Mouse (Mus musculus) left cerebral cortex, postnatal 4 days (tissue): ENCODE results near the gene Bricd5. TPM values are rescaled to one million over a fixed set of nuclear protein-coding genes. Genes with fewer than 3 reads are reported as not detected.
A peak's percentile ranks its signal among the peaks of the same experiment; 100 is the strongest.

Source experiments
- DNase-seq: peaks from one replicate; pipeline ENCODE4 v3.0.0-alpha.2; 2022
- intact Hi-C: fragments of 180-260 bp; cut with DNase I; formaldehyde crosslinking; loops from one replicate; pipeline ENCODE4 v1.15.1; 2025
- total RNA-seq, 2 experiments: library from RNA; stranded (reverse); gene quantifications; 2 replicates each; pipeline ENCODE4 v1.2.3; 2021

Gene Bricd5
- total RNA-seq, 2 experiments from 2014 or later = 0.54 to 0.92 TPM

GRCm38 (mm10) chr17:24513609-24514008, 39.9 kb downstream of the Bricd5 start:
- peak; percentile 69 for DNase-seq
- intact Hi-C loops = no loop called here

DNA sequence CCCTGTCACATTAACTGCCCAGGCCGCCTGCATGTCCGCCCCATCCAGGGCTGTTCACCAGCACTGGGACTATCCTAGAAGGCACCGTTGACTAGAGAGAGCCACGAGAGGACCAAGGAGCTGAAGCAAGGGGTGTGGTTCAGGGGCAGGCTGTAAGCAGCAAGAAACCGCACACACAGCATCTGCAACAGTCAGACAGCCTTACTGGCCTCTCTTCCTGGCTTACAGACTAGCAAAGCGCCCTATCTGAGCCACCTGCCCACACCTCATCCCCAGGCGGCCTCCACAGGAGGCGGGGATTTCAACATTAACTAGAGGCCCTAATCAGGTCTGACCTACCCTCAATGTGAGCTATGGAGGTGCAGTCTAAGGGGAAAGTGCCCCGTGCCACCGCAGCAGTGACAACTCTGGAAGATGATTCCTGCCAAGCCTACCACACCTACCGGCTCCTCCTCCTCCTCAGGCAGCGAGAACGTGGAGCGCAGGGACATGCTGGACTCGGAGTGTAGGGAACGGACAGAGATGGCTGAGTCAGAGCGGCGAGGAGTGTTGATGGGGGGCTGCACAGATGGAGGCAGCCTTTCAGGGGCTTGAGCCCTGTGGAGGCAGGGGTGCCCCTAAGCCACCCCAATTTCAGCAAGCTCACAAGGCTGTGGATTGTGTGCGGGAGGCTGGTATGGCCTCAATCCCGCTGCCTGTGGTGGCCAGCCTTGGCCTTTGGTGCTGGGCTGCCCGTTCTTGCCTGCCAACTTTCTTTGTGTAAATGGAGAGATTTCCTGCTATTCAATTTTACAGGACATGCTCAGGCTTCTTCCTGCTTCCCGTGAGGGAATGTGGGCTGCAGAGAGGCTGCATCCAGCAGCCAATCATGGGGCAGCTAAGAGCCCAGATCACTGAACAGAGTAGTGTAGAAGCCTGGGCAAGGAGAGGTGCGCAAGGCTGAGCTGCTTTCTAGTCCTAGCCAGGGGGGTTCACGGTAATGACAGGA, 40.9 kb downstream of the Bricd5 start:
- DNase-seq = no peak
- intact Hi-C loops = no loop called here

DNA sequence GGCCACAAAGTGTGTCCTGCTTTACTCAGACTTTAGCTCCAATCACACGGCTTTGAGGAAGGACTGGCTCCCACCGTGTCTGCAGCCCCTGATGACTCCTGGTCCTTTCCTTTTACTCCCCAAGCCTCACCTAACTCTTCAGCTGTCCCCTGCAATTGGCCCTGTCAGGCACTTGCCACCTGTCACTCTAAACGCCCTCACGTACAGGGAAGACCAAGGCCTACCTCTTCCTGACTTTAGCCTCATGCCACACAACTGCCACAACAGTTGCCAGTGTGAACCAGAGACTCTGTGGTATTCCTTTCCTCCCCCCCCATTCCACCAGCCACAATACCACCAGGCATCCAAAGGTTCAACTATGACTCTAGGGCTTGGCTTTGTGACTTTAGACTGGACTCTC, 46.8 kb downstream of the Bricd5 start:
- no peak for DNase-seq
- intact Hi-C loops = no loop called here

DNA sequence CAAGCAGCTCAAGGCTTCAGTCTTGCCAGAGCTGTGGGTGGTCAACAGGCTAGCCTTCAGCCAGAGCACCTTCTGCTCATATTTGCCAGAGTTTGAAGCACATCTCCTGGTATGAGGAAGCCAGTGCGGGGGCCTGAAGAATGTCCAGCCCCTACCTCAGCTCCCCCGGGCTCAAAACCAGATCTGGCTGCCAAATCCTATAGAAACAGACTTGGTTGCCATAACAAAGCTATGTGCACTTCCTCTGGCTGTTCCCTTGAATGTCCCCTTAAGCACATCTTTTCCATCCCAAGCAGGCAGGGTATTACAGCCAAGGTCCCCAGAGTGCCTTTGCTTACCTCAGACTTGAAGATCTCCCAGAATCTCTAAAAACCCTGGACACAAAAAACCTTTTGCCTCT, 51.0 kb downstream of the Bricd5 start:
- intact Hi-C loops = no loop called here
- no peak for DNase-seq

Other genes with a start within 250 kb of the Bricd5 start
- 1 to 10 TPM; 9.1 to 9.8 TPM for gene Ccnf, start 222.4 kb upstream of the Bricd5 start, total RNA-seq
- gene Abca17, start 122.8 kb upstream of the Bricd5 start, total RNA-seq = 1 to 10 TPM; 1.4 to 1.9 TPM
- gene Abca3, start 121.9 kb upstream of the Bricd5 start, total RNA-seq = 100 to 1,000 TPM; 109 to 114 TPM
- 100 to 1,000 TPM; 204 to 208 TPM for gene Rnps1, start 59.3 kb upstream of the Bricd5 start, total RNA-seq
- gene Eci1, start 47.2 kb upstream of the Bricd5 start, total RNA-seq = 10 to 100 TPM in 1 of 2 experiments, 1 to 10 TPM in 1; 9.4 to 11.5 TPM
- 1 to 10 TPM; 7.1 to 8.5 TPM for gene Dnase1l2, start 30.8 kb upstream of the Bricd5 start, total RNA-seq
- gene E4f1, start 3.6 kb upstream of the Bricd5 start, total RNA-seq = 10 to 100 TPM; 39.0 to 41.7 TPM
- gene Pgp, start 3.5 kb upstream of the Bricd5 start, total RNA-seq = 10 to 100 TPM; 45.3 to 45.9 TPM
- 10 to 100 TPM; 33.4 to 39.1 TPM for gene Mlst8, start 5.2 kb downstream of the Bricd5 start, total RNA-seq
- 100 to 1,000 TPM; 158 to 180 TPM for gene Caskin1, start 14.7 kb downstream of the Bricd5 start, total RNA-seq
- 100 to 1,000 TPM; 166 to 172 TPM for gene Traf7, start 54.1 kb downstream of the Bricd5 start, total RNA-seq
- gene Rab26, start 60.3 kb downstream of the Bricd5 start, total RNA-seq = 10 to 100 TPM; 12.2 to 12.5 TPM
- gene Pkd1, start 76.0 kb downstream of the Bricd5 start, total RNA-seq = 10 to 100 TPM; 75.0 to 91.3 TPM
- gene Tsc2, start 158.7 kb downstream of the Bricd5 start, total RNA-seq = 100 to 1,000 TPM; 152 to 158 TPM
- gene Nthl1, start 158.8 kb downstream of the Bricd5 start, total RNA-seq = 1 to 10 TPM; 7.0 to 8.5 TPM
- 10 to 100 TPM; 40.2 to 43.6 TPM for gene Slc9a3r2, start 176.4 kb downstream of the Bricd5 start, total RNA-seq
- gene Npw, start 184.6 kb downstream of the Bricd5 start, total RNA-seq = under 1 TPM in 1 of 2 experiments, not detected in 1; 0.66 TPM
- gene Zfp598, start 195.8 kb downstream of the Bricd5 start, total RNA-seq = 10 to 100 TPM; 45.5 to 48.5 TPM
- 100 to 1,000 TPM; 164 to 176 TPM for gene Syngr3, start 216.1 kb downstream of the Bricd5 start, total RNA-seq
- gene Gfer, start 222.3 kb downstream of the Bricd5 start, total RNA-seq = 10 to 100 TPM; 21.0 to 22.7 TPM
- gene Noxo1, start 222.3 kb downstream of the Bricd5 start, total RNA-seq = 1 to 10 TPM; 5.6 to 7.2 TPM
- 10 to 100 TPM; 34.8 to 36.6 TPM for gene Tbl3, start 233.8 kb downstream of the Bricd5 start, total RNA-seq
- gene Rnf151, start 244.2 kb downstream of the Bricd5 start, total RNA-seq = not detected
- gene Rps2, start 244.2 kb downstream of the Bricd5 start, total RNA-seq = 100 to 1,000 TPM; 619 to 676 TPM